Mouse (Mus musculus) inflammation-experienced regulatory T-cells, adult 6 months (primary cell): ENCODE measurements around the gene D11Wsu47e. TPM values are rescaled to one million over a fixed set of nuclear protein-coding genes. Genes with fewer than 3 reads are reported as not detected.
"Not testable (repeated sequence)": the region's sequence is repeated elsewhere in the genome, so short reads cannot be mapped to it uniquely, and the experiment has no call there.

Experiments used
- ATAC-seq: one replicate; pipeline ENCODE4 v1.8.0; 2017
- polyA plus RNA-seq, 3 experiments: library from polyadenylated mRNA; unstranded; fragments of 100-300 nt; shearing (Covaris generic); gene quantifications; one replicate each; pipeline ENCODE4 v1.2.1; 2017

The D11Wsu47e gene
- polyA plus RNA-seq = 1 to 10 TPM; 6.7 to 8.8 (median 8.0) TPM

DNA sequence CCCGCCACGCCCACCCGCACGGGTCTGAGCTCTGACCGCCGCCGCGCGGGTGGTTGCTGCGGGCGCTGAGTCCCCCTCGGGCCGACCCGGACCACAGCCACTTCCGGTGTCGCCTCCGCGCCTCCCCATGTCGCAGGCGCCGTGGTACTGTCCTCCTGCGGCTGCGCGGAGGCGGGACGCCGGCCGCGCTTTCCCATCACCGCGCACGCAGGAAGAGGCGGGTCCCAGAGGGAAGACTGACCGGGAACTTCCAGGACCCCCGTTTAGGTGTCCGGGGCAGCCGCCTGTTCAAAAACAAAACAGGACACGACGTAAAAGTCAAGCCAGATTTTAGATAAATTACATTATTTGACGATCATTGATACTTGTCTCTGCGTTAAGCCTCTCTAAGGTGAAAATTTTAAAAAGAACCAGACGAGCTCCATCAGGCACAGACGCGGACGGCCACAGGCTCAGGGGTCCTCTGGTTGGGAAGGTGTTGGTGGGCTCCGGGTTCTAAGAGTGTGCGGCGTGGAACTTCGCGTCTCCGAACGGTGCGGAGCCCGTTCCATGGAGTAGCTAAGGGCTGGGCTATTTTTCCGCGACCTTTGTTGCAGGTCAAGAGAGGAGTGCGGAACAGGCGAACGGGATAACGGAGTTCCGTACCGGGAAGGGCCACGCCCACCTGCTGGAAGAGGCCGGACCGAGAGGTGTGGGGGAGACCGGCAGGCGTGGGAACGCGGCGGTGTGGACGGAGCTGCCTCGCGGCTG, at the start of gene D11Wsu47e, which contains the start of gene Fam104a:
Gene D11Wsu47e (plus strand): TSS at position 456 of the 750 bp plus-strand sequence.
Gene Fam104a (minus strand): TSS at position 199 of the 750 bp plus-strand sequence.
- ATAC-seq = peak; percentile 89

DNA sequence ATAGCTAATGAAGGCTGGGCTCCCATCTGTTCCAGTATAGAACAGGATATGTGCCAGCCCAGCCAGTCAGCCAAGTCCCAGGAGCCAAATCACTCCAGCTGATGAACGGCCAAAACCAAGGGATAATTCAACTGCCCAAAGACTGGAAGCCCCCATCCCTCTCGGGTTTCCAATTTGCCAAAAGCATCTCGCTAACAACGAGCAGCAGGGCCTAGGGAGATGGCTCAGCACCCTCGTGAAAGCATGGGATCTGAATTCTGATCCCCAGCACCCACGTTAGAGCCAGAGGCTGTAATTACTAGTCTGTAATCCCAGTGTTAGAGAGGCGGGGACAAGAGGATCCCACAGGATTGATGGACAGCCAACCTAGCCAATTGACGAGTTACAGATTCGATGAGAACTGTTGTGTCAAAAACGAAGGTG, 49.5 kb upstream of the D11Wsu47e start:
- no peak for ATAC-seq

DNA sequence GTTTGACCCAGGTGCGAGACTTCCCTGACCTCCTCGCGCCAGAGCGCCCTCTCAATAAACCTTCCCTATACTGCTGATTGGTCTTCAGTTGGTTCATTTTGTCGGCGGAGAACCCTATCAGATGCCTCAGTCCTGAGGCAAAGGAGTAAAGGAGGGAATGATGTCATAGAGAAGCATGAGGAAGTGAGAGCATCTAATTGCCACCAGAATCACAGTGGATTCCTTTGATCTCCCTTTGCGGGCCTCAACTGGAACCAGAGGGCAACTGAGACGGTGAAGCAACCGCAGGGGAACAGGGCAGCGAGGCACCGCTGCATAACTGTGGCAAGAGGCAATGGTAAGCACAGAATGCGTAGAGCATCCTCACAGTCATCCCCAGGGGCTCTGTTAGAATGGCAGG, 45.5 kb upstream of the D11Wsu47e start:
- no peak for ATAC-seq

DNA sequence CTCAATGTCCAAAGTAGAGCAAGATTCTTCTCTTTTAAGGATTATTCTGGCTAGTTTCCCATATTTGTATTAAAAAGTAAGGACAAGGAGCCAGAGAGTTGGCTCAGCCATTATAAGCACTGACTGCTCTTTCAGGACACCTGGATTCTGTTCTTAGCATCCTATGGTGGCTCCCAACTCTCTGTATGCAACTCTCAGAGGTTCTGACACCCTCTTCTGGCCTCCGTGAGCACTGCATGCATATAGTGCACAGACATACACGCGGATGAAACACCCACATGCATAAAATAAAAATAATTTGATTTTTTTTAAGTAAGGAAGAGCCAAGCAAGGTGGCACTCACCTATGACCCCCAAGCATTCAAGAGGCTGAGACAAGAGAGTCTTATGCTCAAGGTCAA, 39.0 kb upstream of the D11Wsu47e start:
- ATAC-seq = no peak

DNA sequence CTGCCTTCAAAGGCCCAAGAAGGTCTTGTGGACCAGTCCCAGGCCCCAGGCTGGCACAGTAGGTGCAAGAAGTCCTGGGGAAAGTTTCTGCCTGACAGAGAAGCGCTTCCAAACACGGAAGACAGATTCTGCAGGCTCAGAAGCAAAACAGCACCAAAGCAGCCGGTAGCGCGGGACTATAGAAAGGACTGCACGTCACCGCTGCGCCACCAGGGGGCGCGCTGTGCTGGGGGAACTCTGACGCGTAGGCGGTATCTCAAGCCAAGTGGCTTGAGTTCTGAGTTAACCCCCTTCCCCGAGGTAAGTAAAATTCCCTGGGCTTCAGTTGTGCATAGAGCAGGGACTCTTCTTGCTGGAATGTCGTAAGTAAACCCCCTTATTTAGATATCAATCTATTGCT, 36.1 kb upstream of the D11Wsu47e start:
- peak; percentile 74 for ATAC-seq

DNA sequence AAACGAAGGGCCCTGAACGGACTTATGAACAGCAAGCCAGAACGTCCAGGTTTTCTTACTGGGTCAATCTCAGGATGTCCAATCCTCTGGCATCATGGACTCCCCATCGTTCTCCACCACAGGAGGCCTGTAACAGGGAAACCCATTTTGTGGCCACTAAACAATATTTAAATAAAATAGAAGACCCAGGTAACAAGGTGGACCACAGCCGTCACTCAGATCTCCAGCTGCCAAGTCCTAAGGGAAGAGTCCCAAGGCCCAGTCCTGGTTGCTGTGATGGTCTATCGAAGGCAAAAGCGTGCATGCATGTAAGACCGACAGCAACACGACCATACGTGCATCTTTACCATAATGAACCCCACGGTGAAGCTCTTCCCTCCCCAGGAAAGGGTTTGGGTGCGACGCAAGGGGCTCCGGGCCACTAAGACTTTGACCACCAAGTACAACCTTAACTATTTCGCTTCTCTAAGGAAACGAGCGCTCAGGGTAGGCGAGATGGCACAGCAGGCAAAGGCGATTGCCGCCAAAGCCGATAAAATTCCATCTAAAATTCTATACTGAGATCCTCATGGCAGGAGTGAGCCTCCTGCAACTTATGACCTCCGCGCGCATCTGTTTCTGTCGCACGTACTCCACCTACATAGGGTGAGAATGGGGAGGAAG, 35.4 kb upstream of the D11Wsu47e start, which contains the start of gene Cog1:
Gene Cog1 (plus strand): TSS at position 480 of the 663 bp plus-strand sequence.
- ATAC-seq = peak; percentile 31

DNA sequence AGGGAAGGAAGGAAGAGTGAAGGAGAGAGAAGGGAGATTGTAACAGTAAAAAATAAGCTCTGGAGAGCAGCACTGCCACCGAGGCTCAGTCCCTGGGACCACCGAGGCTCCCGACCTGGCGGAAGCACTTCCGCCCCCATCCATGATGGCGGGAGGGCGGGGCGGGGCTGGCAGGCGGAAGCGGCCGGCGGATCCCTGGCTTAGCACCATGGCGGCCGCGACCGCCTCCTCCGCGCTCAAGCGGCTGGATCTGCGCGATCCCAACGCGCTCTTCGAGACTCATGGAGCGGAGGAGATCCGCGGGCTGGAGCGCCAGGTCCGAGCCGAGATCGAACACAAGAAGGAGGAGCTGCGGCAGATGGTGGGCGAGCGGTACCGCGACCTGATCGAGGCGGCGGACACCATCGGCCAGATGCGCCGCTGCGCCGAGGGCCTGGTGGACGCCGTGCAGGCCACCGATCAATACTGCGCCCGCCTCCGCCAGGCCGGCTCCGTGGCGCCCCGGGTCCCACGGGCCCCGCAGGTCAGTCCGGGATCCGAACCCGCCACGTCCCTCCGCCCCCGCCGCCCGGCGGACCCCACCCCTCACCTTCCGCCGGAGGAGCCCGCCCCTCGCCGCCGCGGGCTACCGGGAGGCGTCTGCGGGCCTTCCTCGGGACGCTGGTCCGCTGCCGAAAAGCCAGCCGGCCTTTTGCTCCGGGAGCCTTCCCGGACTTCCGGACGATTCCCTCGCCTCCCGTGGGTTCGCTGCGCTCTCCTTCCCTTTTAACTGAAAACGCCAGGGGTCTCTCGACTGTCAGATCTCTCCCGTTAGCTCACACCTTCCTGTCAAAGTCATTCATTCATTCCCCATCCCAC, 34.6 kb upstream of the D11Wsu47e start, which contains the start of gene Slc39a11:
Gene Slc39a11 (minus strand): TSS at position 727 of the 858 bp plus-strand sequence.
- peak; percentile 73 for ATAC-seq

DNA sequence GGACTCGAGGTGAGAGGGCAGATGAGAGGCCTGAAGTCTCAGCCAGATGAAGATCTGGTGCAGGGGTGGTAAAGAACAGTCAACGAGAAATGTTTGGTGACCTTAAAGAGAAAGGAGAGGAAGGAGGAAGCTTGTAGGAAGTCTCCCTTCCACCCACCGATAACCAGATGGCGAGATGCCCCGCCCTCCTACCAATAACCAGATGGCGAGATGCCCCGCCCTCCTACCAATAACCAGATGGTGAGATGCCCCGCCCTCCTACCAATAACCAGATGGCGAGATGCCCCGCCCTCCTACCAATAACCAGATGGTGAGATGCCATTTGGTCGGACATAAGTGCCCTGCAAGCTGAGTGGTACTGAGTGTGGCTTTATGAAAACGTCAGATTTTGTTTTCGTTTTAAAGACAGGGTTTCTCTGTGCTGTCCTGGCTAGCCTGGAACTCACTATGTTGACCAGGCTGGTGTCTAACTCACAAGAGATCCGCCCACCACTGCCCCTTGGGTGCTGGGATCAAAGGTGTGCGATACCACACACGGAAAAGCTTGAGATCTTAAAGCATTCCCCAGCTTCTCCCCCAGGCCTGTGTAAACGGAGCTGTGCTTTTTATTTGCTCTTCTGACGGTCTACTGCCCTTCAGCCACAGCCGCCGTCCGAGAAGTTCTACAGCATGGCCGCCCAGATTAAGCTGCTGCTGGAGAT, 32.9 kb upstream of the D11Wsu47e start:
- no peak for ATAC-seq

DNA sequence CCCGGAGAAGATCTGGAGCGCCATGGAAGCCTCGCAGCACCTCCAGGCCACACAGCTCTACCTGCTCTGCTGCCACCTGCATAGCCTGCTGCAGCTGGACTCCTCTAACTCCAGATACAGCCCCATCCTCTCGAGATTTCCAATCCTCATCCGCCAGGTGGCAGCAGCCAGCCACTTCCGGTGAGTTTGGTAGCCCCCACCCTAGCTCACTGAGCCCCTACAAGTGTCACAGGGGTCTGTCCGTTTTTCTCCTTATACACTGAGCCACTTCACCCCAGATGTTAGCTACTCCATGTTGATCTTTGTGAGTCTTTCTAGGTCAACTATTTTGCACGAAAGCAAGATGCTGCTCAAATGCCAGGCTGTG, 32.3 kb upstream of the D11Wsu47e start:
- no peak for ATAC-seq

DNA sequence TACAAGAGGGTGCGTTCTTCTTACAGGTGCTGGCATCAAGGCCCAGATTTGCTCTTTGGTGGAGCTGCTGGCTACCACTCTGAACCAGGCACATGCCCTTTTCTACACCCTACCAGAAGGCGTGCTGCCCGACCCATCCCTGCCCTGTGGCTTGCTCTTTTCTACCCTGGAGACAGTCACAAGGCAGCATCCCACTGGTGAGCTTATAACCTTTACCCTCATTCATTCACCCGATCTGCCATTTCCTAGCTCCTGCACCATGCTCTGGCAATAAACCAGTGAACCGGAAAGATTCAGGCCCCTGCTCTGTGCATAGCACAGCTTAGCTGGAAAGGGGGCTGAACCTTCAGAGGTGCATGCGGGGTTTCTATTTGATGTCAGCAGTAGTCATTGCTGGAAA, 31.7 kb upstream of the D11Wsu47e start:
- no peak for ATAC-seq

DNA sequence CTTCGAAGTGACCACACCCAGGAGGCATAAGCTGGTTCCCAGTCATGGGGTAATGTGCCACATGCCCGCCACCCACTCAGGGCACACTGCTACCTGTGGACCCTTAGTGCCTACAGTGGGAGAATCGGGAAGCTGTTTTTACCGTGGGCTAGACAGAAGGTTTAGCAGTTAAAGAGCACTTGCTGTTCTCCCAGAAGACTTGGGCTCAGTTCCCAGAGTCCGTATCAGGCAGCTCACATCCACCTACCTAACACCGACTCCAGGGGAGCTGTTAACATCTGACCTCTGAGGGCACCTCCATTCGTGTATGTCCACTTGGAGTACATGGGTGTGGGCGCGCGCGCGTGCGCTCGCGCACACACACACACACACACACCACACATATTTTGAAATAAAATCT, 30.1 kb upstream of the D11Wsu47e start:
- no peak for ATAC-seq

DNA sequence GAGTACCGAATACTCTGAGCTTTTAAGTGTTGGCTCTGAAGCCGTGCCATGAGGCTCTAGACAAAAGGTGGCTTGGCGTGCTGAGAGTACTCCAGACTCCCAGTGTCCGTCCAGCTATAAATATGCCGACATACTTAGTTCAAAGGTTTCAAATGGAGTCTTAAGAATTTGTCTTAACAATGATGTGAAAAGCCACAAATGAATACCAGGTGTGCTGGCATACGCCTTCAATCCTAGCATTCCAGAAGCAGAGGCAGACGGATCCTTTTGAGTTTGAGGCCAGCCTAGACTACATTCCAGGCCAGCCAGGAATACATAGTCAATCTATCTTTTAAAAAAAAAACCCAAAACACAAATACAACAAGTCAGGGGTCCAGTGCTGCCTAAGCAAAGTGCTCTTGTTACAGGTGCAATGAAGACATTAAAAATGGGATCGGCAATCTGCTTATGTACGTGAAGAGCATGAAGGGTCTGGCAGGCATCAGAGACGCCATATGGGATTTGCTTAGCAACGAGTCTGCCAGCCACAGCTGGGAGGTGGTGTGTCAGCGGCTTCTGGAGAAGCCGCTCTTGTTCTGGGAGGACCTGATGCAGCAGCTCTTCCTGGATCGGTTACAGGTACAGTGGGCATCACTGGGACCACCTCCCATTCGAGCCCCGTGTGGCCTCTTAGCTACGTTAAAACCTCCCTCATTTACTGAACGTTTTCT, 29.5 kb upstream of the D11Wsu47e start:
- no peak for ATAC-seq

DNA sequence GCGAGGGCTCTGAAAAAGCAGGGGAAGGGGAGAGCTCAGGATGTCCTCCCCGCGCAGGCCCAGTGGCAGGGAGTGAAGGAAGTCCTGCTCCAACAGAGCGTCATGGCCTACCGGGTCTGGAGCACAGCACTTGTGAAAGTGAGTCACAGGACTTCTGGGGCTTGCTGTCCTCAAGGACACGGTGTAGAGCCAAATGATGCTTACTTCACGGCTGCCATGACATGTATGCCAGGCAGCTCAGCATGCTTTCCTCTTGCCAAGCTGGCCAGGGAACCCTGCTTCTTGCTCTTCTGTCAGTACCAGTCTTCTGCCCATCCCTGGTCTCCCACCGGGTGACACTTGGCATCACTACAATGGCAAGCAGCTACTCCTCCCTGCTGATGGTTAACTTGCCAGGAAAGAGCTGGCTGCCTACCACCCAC, 27.7 kb upstream of the D11Wsu47e start:
- ATAC-seq = no peak

DNA sequence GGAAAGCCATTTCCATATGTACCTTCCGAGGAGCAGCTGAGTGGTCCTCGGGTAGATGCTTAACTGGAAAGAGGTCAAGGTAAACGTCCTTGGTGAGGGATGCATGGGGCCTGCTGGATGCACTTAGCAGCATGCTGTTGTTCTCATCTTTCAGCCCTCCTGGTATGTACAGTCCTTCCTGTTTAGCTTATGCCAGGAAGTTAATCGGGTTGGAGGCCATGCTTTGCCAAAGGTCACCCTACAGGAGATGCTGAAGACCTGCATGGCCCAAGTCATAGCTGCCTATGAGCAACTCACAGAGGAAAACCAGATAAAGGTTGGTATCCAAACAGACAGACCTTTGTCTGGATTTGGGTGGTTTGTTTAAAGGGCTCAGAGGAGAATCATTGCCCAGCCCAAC, 27.0 kb upstream of the D11Wsu47e start:
- ATAC-seq = no peak

DNA sequence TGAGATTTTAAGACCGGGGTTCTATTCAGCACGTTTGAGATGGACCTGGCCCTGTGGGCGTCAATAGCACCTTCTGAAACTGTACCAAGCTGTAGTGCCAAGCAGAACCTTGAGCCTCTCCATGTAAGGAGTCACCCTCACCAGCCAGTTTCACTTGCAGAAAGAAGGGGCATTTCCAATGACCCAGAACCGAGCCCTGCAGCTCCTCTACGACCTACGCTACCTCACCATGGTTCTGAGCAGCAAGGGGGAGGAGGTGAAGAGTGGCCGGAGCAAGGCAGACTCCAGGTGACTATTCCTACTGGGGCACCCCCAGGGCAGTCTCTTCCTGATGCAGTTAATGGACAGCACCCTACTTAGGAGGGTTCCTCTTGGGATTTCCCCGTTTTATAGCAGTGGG, 25.9 kb upstream of the D11Wsu47e start:
- ATAC-seq = no peak

DNA sequence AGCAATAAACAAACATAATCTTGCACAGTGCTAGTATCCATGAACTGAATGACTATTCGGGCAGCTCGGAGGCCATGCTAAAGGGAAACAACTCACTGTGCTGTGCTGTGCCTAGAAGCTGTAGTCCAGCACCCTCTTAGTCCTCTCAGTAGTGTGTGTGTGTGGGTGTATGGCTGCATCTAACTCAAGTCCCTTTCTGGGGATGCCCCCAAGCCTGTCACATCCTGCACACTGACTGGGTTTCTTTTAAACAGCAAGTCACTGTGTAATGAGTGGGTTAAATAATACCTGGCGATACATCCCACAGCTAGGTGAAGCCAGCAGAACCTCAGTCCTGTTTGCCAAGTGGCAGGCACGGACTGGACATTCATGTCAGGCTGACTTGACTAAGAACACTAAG, 25.4 kb upstream of the D11Wsu47e start:
- ATAC-seq = peak; percentile 62

DNA sequence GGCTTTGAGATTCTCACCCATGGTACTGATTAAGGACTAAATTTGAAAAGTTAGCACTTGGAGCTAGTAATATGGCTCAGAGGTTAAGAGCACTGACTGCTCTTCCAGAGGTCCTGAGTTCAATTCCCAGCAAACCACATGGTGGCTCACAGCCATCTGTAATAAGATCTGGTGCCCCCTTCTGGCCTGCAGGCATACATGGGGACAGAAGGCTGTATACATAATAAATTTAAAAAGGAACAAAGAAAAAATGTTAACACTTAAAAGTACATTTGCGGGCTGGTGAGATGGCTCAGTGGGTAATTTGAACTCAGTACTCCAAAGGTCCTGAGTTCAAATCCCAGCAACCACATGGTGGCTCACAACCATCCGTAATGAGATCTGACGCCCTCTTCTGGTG, 24.0 kb upstream of the D11Wsu47e start:
- ATAC-seq = not testable (repeated sequence)

DNA sequence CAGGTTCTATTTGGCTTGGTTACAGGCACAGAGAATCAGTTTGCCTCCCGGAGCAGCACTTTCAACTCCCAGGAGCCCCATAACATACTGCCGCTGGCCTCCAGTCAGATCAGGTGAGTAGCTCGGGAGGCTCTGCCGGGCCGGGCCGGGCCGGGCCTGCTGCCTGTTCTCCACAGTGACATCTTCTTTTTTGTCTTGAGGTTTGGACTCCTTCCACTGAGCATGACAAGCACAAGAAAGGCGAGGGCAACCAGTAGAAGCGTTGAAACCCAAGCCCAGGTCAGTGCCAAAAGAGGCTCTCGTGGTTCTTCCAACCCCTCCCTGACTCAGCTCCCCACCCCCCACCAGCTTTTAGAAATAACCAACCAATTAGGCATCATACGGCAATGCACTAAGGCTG, 23.3 kb upstream of the D11Wsu47e start:
- ATAC-seq = no peak

DNA sequence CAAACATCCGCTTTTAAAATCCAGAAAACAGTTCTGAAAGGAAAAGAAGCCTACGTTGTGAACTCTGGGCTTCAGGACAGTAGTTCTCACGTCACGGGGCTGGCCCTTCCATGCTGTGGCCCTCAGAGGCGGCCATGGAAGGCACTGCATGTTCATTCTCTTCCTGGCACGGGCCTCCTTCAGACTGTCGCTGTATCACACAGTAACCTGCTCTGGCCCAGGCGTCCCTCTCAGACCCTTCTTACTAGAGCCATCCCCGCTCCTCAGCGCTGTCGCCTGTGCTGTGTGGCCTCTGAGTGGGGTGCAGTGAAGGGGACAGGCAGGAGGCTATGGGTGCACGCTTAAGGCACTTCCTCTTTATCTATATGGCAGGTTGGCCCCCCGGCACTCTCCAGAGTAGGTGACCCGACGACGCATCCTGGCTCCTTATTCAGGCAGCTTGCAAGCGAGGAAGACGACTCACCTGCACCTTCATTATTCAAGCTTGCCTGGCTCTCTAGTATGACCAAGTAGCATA, 22.3 kb upstream of the D11Wsu47e start:
- ATAC-seq = no peak

DNA sequence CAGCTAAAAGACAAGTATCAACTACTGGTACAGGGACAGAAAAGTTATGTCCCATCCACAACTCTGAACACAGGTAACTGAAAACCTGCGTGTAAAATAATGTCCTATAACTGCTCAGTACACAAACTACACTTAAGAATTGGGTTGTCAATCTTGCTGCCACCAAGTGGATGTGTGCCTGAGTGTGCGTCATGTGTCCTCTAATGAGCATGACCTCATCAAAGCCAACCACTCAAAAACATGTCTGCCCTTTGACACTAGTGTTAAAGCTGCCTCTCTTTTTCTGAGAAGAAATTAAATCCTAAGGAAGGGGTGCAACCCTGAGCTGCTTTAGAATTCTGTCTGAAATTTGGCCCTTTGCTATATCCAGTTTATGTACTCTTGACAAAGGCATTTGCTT, 19.9 kb upstream of the D11Wsu47e start:
- ATAC-seq = no peak

DNA sequence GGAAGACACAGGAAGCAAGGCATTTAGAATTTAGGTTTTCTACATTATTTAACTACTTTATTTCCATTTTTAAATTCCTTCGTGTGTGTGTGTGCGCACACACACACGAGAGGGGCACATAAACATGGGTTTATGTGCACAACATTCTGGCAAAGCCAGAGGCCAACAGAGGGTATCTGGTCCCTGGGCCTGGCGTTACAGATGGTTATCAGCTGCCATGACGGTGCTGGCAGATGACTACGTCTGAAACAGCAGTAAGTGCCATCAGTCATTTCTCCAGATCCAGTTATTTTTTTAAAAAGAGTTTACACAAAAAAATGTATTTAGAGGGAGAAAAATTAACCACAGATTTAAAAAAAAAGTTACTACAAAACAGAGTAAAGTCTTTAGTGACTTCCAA, 18.0 kb upstream of the D11Wsu47e start:
- no peak for ATAC-seq
